In the genomic region with DNA sequence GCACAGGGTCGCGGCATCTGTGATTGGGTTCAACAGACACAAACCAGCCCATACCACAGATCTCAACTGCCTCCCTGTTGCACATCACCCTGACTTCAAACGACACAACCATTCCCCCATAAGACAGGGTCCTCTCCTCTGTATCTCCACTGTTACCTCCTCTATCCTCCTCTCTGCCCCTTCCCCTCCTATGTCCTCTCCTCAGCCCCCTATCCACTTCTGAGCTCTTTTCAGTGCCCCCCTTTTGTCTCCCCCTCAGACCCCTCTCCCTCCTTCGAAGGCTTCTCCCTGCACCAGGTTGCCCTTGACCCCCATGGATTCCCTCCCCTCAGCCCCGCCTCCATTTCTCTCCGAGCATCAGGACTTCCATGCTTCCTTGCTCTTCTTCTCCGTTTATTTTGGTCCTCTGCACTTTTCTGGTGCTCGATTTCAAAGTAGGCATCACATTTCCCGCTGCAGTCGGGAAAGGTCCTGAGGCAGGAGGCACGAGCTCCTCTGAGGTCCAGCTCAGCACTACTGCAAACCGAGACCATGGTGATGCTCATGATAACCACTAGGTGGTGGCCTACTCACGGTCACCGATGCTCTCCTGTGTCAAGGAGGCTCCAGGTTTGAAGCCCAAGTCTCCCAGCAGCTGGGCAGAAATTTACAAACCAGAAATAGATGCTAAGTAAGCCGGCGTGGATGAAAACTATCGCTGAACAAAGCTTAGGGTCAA, we compare ENCODE assay signal across 9 mouse cellular contexts. TPM values are rescaled to one million over a fixed set of nuclear protein-coding genes. Genes with fewer than 3 reads are reported as not detected.
DNase-seq lines count a peak whose midpoint lies in the region; ATAC-seq lines count a peak whose summit lies in the region.
"Had no signal": no experiment of that assay in that cellular context is flagged by ENCODE, and none has a peak within 500 bp of the region (broad histone marks: within the 10 kb centered on the region; RNA-seq: fewer than 3 reads in every experiment).

No protein-coding gene starts in this region.

- H3K27ac ChIP-seq in intestine, embryonic 15.5 days, result no peak overlapping the region
- H3K27ac ChIP-seq in midbrain, embryonic 12.5 days (replicated peaks), result no peak overlapping the region
- H3K27ac ChIP-seq: embryonic facial prominence, embryonic 15.5 days had no signal

- no peaks in the 10 kb centered on the region for H3K36me3 ChIP-seq in intestine, embryonic 15.5 days
- no peaks in the 10 kb centered on the region for H3K36me3 ChIP-seq in midbrain, embryonic 12.5 days
- no peaks in the 10 kb centered on the region for H3K36me3 ChIP-seq in splenic B cell, adult 2 months (ENCODE audit: control insufficient read depth, insufficient read depth, low read length, poor library complexity, severe bottlenecking)
- H3K36me3 ChIP-seq: embryonic facial prominence, embryonic 15.5 days had no signal

- H3K27me3 ChIP-seq in intestine, embryonic 15.5 days (replicated peaks), result peaks cover 5% of the 10 kb centered on the region; the same call in 1 of the 2 replicates
- H3K27me3 ChIP-seq in midbrain, embryonic 12.5 days, result peaks cover 38% of the 10 kb centered on the region
- no peaks in the 10 kb centered on the region for H3K27me3 ChIP-seq in splenic B cell, adult 2 months (ENCODE audit: control insufficient read depth, insufficient read depth, low read length, poor library complexity, severe bottlenecking)

- H3K4me2 ChIP-seq in intestine, embryonic 15.5 days (replicated peaks), result no peak overlapping the region
- no peak overlapping the region for H3K4me2 ChIP-seq in midbrain, embryonic 12.5 days (replicated peaks)
- H3K4me2 ChIP-seq: embryonic facial prominence, embryonic 15.5 days had no signal

- H3K9ac ChIP-seq in intestine, embryonic 15.5 days, result no peak overlapping the region
- H3K9ac ChIP-seq in midbrain, embryonic 12.5 days (replicated peaks), result no peak overlapping the region
- H3K9ac ChIP-seq: embryonic facial prominence, embryonic 15.5 days had no signal

- peak; percentile 92; the same call in 1 of the 2 replicates for ATAC-seq in intestine, embryonic 15.5 days
- ATAC-seq in midbrain, embryonic 12.5 days (ENCODE audit: low FRiP score, low read depth), result peak; percentile 82

- 18% methylated on average over 17 of the region's 17 CpGs for WGBS in intestine, embryonic 15.5 days
- WGBS in midbrain, embryonic 12.5 days, result 19% methylated on average over 17 of the region's 17 CpGs

- H3K4me3 ChIP-seq in intestine, embryonic 15.5 days (replicated peaks), result no peak overlapping the region
- no peak overlapping the region for H3K4me3 ChIP-seq in midbrain, embryonic 12.5 days
- H3K4me3 ChIP-seq: embryonic facial prominence, embryonic 15.5 days had no signal

- H3K9me3 ChIP-seq in intestine, embryonic 15.5 days, result no peaks in the 10 kb centered on the region
- H3K9me3 ChIP-seq in midbrain, embryonic 12.5 days, result no peaks in the 10 kb centered on the region
- H3K9me3 ChIP-seq: embryonic facial prominence, embryonic 15.5 days had no signal

- intact Hi-C loops in left cerebral cortex, postnatal 4 days (cut with DNase I), result loop anchor here (5.0 kb wide), 1 partner anchor 52 kb away; a partner anchor contains a TSS

- no peaks in the 10 kb centered on the region for H3K4me1 ChIP-seq in intestine, embryonic 15.5 days (replicated peaks)
- H3K4me1 ChIP-seq in midbrain, embryonic 12.5 days, result no peaks in the 10 kb centered on the region
- H3K4me1 ChIP-seq: embryonic facial prominence, embryonic 15.5 days had no signal

- DNase-seq in 3T3-L1 (ENCODE audit: low read depth, low spot score), result peak; percentile 88
- peak; percentile 74 for DNase-seq in Muller cell, postnatal 12 days (ENCODE audit: inconsistent ontology term)
- peak; percentile 80 to 84 for DNase-seq in cerebellum, postnatal 14 days
- DNase-seq in gastrocnemius, adult 18-20 months (ENCODE audit: low spot score), result peak; percentile 75
- peak; percentile 63 for DNase-seq in left cerebral cortex, postnatal 4 days
- peak; percentile 71 for DNase-seq in splenic B cell, adult 2 months (ENCODE audit: low read depth, low spot score)

RNA-seq across cellular contexts. Expression of a gene that starts 7.9 kb away (rescaled TPM):
- not detected for total RNA-seq in gastrocnemius, adult 18-20 months (2021)
- polyA plus RNA-seq in intestine, embryonic 15.5 days (2015; fragmentation: Nextera tagmentation; extraction: Ambion mirVana), result not detected in 2 replicates
- not detected for total RNA-seq in left cerebral cortex, postnatal 4 days (2021)
- polyA plus RNA-seq in midbrain, embryonic 12.5 days (2016; fragmentation: Nextera tagmentation; extraction: Ambion mirVana), result not detected in 2 replicates
- polyA plus RNA-seq: embryonic facial prominence, embryonic 15.5 days had no signal

RNA-seq across cellular contexts. Expression of a gene that starts 18.8 kb away (rescaled TPM):
- total RNA-seq in gastrocnemius, adult 18-20 months (2021), result under 1 TPM; 0.41 to 0.55 TPM
- 0.05 and 0.06 TPM in 2 replicates for polyA plus RNA-seq in intestine, embryonic 15.5 days (2015; fragmentation: Nextera tagmentation; extraction: Ambion mirVana)
- total RNA-seq in left cerebral cortex, postnatal 4 days (2021), result 10 to 100 TPM; 20.7 to 24.4 TPM
- polyA plus RNA-seq in midbrain, embryonic 12.5 days (2016; fragmentation: Nextera tagmentation; extraction: Ambion mirVana), result 0.04 and 0.08 TPM in 2 replicates
- polyA plus RNA-seq: embryonic facial prominence, embryonic 15.5 days had no signal

RNA-seq across cellular contexts. Expression of a gene that starts 40.0 kb away (rescaled TPM):
- total RNA-seq in gastrocnemius, adult 18-20 months (2021), result 10 to 100 TPM; 15.5 to 21.4 TPM
- 40.5 and 44.3 TPM in 2 replicates for polyA plus RNA-seq in intestine, embryonic 15.5 days (2015; fragmentation: Nextera tagmentation; extraction: Ambion mirVana)
- total RNA-seq in left cerebral cortex, postnatal 4 days (2021), result 10 to 100 TPM; 51.2 to 56.5 TPM
- polyA plus RNA-seq in midbrain, embryonic 12.5 days (2016; fragmentation: Nextera tagmentation; extraction: Ambion mirVana), result 59.8 and 62.5 TPM in 2 replicates

RNA-seq across cellular contexts. Expression of a gene that starts 42.7 kb away (rescaled TPM):
- total RNA-seq in gastrocnemius, adult 18-20 months (2021), result 10 to 100 TPM in 1 of 2 experiments, 1 to 10 TPM in 1; 7.5 to 10.0 TPM
- 7.6 and 8.2 TPM in 2 replicates for polyA plus RNA-seq in intestine, embryonic 15.5 days (2015; fragmentation: Nextera tagmentation; extraction: Ambion mirVana)
- 10 to 100 TPM; 46.0 to 49.8 TPM for total RNA-seq in left cerebral cortex, postnatal 4 days (2021)
- polyA plus RNA-seq in midbrain, embryonic 12.5 days (2016; fragmentation: Nextera tagmentation; extraction: Ambion mirVana), result 22.8 and 23.3 TPM in 2 replicates

RNA-seq across cellular contexts. Expression of a gene that starts 50.5 kb away (rescaled TPM):
- total RNA-seq in gastrocnemius, adult 18-20 months (2021), result 100 to 1,000 TPM in 1 of 2 experiments, 10 to 100 TPM in 1; 42.1 to 178 TPM
- polyA plus RNA-seq in intestine, embryonic 15.5 days (2015; fragmentation: Nextera tagmentation; extraction: Ambion mirVana), result not detected in 2 replicates
- total RNA-seq in left cerebral cortex, postnatal 4 days (2021), result under 1 TPM; 0.38 to 0.40 TPM
- polyA plus RNA-seq in midbrain, embryonic 12.5 days (2016; fragmentation: Nextera tagmentation; extraction: Ambion mirVana), result not detected in 2 replicates
- polyA plus RNA-seq: embryonic facial prominence, embryonic 15.5 days had no signal

Comparison
In these comparisons a context has a peak if more than half of its experiments do, and no peak if none do; other contexts are left out.
1. RNA of a gene that starts 18.8 kb away (total RNA-seq): 20.7 to 24.4 TPM in left cerebral cortex, postnatal 4 days; 0.41 to 0.55 TPM in gastrocnemius, adult 18-20 months; every median in the first group is over 10 times any median in the second.
2. Peak in every context shown above with its lines, with median percentiles within 50 percentile points of each other: DNase-seq.